Mouse (Mus musculus): ENCODE measurements at regions not wholly inside any gene's neighbourhood (a gene's known extent, or its start where the extent isn't known, plus 50 kb on each side); places are given as distances from the start of the nearest gene placed in this dataset.

DNA sequence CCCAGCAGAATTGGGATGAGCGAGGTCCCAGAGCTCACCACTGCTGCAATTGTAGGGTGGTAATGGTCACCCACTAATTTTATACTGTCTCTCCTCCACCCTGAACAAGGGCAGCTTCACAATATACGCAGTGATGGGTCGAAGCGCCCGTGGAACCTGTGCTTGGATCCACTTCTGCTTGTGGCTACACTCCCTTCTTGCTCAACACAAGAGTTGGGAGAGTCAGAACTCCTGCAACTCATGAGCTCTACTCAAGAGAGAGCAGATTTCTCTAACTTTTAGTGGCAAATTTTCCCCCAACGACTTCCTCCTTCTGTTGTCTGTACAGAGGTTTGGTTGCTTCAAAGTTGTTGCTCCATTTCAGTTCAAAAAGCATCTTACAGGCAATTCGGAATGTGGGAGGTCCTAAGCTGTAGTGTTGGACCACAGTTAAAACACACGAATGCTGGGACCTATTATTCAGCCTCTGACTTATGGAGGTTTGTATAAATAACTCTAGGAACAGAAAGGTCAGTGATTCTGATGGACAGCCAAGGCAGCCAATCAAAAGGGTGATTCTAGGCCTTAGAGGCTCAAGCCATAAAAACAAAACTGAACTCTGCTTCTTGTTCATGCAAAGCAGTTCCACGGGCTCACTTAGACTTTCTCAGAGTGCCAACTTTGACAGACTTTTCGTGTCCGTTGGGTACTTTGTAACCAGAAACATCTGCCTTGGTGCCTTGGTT, 227.8 kb upstream of the Meis1 start:
- DNase-seq (ENCODE audit: low spot score): no peak

DNA sequence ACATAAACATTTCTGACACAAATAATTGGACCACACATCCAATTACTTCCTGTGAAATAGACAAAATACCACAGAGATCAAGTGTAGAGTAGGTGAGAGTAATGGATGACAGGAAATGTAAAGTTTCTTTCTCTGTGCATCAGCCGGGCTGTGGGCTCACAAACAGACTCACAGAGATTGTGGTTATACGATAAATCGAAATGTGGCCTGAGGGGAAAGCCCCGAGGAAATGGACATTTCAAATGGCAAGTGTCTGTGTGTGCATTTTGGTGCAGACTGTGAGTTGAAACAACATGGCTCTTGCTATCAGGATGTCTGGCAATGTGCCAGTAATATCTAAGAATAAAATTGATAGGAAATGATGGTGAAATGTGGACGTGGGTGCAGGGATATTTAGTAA, 234.8 kb upstream of the Meis1 start:
- no peak for DNase-seq (ENCODE audit: low spot score)

GRCm38 (mm10) chr11:19254183-19254582, 235.4 kb upstream of the Meis1 start:
- no peak for DNase-seq (ENCODE audit: low spot score)

DNA sequence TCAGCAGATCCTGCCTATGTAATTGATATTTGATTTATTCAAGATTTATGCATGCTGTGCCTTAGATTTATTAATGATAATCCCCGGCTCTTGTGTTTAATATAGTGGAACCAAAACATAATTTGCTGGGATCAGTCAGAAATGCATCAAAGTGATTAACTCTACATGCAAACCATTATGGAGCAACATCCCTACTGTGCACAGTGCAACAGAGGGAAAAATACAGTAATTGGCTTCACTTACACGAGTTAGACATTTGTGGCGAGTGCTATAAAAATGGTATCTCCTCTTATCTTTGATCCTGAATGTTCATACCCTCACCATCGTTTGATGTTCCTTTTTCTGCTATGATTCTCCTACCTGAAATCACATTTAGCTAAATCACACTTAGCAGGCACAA, 238.8 kb upstream of the Meis1 start:
- no peak for DNase-seq (ENCODE audit: low spot score)

- no peak for DNase-seq (ENCODE audit: low spot score)
These were observed 244.0 kb upstream of the Meis1 start for GRCm38 (mm10) chr11:19262832-19263231.

DNA sequence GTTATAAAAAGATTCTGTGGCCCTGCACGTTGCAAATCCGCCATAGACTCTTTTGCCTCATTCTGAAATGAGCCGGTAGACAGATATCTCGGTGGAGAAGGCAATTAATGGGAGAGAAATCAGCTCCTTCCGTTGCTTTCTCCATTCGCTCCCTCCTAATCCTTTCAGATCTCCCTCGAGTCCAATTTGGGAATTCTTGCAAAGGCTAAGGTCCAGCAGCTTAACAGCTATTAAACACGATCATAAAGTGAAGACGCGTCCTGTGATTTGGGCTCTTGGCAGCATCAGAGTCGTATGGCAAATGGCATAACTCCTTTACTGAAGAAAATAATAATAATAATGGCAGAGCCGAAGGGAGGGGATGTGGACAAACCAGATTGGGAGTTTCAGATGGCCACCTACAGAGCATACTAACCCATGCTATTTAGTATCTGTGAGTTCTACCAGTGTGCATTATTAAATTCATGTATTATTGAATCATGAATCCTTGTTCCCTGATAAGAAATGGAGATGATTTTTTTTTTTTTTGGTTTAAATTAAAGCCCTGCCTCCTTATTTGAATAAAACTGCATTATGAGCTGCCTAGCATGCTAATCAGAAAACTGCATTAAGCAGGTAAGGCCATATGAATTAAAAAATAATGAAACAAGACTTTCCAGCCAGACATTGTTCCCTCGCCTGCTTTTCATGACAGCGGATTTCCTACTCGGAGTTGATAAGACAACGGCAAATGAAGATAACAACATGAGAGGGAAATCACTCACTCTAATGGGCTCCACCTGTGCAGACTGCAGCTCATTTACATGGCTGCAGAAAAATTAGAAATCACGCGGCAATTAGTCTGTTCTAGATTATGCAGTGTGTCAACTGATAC, 246.2 kb upstream of the Meis1 start:
- DNase-seq (ENCODE audit: low spot score): no peak

DNA sequence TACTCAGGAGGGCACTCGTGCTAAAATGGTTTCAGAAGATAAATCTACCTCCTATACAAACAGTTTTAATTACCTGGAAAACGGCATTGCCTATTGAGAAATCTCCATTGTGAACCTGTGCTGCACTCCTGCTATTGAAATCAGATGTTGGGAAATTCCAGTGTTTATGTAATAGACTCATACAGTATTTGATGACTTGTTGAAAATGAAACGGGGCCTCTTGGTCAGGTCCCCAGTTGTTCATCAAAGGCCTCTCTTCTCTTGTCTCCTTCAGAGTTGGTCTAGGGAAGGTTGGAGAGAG, 246.8 kb upstream of the Meis1 start:
- no peak for DNase-seq (ENCODE audit: low spot score)

GRCm38 (mm10) chr11:19290971-19291370, 272.2 kb upstream of the Meis1 start:
- no peak for DNase-seq (ENCODE audit: low spot score)

- DNase-seq (ENCODE audit: low spot score): no peak
These were observed 280.6 kb upstream of the Meis1 start for GRCm38 (mm10) chr11:19299411-19299810.

DNA sequence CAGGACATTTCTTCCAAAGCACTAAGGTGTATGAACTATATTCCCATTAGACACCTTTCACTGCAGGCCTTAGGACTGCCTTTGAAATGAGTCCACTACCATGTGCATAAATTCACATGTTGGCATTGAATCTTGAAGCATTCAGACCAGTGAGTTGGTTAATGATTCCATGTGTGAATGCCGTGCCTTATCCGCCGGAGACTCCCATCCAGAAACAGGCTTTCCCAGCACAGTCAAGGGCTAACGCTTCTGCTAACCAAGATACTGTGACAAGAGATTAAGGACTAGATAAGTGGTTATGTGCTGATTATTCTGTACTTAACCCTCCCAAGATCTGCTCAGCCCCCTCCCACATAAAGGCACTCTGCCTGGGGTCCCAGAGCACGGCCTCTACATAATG, 287.9 kb upstream of the Meis1 start:
- DNase-seq (ENCODE audit: low spot score): no peak

DNA sequence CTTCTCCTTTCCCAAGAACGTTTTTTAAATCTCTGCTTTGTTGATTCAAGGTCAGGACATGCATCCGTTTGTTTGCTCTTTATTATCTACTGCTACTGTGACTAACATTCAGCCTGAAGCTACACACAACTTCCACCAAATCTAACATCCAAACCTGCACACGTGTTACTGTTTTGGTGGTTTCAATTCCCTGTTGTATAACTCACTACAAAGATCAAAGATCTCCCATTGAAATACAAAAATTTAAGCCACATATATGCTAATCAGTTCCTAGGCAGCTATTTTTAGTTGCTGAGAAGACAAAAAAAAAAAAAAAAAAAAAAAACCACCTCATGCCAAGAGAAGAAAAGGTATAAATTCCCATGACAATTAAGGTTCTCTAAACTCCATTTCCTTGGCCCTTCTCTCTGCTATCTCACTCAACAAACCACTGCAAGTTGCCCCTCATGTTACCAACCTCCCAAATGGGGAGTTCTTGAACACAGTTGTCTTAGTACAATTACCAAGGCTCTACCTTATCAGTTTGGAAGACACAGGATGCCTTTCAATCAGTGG, 312.0 kb upstream of the Meis1 start:
- no peak for DNase-seq (ENCODE audit: low spot score)

DNA sequence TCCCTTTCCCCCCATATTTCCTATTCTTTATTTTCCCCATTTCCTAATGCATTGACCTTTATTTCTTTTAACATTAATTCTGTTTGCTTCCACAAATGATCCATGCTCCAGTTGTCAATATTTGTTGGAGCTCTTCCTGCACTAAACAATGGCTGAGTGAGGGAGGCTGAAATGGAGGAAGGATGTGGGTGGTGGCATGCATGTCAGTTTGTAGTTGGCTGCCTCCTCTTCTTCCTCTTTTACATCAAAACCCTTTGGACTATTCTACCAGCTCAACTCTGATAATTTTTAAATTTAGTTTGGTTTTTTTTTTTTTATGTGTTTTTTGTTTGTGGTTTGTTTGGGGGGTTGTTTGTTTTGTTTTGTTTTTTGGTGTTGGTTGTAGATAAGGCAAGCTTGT, 313.5 kb upstream of the Meis1 start:
- DNase-seq (ENCODE audit: low spot score): no peak

DNA sequence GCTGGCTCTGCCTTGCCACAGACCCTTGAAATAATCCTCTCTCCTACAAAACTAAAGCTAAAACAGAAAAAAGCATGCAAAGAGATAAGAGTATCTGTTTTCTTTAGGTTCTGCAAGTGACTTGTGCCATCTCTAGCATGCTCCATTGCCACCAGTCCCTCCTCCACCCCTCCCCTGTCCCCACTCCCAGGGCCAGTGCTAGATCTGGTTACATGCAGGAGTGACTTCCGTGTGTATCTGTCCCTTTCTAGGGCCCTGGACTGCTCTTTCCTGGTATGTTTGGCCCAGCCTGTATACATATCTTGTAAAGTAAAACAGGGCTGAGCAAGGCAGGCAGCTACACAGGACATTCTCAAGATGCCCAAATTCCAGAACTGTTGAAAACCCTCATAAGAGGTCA, 313.9 kb upstream of the Meis1 start:
- no peak for DNase-seq (ENCODE audit: low spot score)

GRCm38 (mm10) chr11:19333908-19334487, 315.2 kb upstream of the Meis1 start:
- DNase-seq (ENCODE audit: low spot score): no peak

DNA sequence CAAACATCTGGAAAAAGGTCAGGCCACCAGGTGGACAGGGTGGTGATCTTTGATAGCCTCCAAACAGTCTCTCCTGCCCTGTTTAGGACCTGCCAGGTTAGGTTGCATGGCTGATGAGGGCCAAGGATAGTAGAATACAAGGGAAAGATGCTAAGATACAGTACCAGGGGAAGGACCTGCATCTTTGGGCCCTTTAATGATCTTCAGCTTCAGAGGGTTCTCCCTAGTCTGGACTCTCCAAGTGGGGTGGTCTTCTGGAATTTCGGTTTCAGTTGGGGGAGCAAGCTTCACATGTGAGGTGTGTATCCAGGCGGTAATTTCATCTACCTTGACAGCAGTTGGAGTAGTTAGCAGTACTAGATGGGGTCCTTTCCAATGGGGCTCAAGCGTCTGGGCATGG, 316.6 kb upstream of the Meis1 start:
- no peak for DNase-seq (ENCODE audit: low spot score)

GRCm38 (mm10) chr11:19339721-19340317, 321.0 kb upstream of the Meis1 start:
- no peak for DNase-seq (ENCODE audit: low spot score)

DNA sequence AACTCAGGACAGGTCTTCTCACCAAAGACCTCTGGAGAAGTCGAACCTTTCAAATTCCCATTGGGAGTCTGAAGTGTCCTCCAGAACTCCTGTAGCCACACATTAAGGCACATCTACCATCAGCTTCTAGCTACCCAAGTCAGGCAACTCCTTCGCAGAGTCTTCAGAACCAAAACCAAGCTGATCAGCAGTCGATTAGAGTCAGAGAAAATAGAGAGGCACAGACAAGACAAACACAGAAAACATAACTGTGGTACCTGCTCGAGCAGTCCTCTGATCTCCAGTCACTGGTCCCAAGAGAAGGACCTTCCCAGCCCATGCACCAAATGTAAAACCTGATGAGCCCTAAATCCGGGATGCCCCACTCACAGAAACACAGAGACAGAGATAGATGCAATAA, 322.1 kb upstream of the Meis1 start:
- no peak for DNase-seq (ENCODE audit: low spot score)

DNA sequence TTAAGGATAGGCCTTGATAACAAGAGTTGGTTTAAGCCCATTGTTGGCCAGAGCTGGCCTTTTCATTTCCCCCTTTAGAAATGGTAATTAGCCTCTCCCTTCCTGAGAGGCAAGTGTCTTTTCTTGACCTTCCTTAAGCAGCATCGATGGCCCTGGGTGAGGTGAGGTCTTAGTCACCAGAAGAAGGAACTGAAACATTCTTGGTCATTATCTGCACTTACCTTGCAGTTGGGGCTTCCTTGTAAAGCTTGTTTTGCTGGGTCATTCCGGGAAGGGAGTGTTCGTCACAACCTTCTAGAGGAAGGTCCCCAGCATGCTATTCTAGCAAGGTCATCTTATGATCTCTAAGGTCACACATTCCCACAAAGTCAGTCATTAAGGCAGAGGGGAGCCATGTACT, 322.6 kb upstream of the Meis1 start:
- no peak for DNase-seq (ENCODE audit: low spot score)

DNA sequence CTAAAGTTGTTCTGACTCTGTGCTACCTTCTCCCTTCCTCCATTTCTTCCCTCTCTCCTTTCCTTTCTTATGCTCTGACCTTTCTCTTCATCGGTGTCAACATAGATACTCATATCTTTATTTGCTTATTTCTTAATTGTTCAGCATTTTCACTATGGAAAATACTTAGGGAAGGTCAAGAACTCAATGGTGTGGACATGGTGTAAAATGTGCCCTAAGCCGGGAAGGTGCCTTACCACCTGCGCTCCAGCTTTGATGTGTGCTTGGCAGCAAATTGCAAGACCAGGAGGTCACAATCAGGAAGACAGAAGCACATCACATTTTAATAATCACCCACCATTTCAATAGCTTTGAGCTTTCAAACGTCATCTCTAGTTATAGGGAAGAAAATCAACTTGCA, 324.0 kb upstream of the Meis1 start:
- DNase-seq (ENCODE audit: low spot score): no peak

DNA sequence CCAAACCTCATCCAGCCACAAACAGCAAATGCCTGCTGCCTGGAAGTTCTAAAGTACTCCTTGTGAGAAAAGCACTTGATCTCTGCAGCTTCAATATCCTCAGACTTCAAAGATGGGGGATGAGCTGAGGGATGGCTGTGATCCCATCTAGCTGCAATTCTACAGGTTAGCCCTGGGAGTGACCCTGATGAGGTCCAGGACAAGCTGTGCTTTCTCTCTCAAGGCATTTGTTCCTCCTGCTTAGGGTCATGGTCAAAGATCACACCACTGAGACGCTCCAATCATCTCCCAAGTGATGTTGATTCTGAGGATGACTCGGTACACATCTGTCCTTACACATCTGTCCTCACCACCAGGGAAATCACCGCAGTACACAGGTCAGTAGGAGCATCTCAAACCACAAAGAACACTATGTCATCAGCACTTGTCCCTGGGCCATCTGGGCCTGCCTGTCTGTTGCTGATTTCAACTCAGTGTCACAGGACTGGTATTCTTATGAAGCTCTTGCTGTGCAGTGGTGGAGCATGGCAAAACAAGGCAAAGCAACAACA, 327.6 kb upstream of the Meis1 start:
- DNase-seq (ENCODE audit: low spot score): no peak

GRCm38 (mm10) chr11:19350331-19351242, 331.8 kb upstream of the Meis1 start:
- DNase-seq (ENCODE audit: low spot score): no peak

Data from layer of hippocampus, adult 11-12 months (tissue).